In the genomic region with DNA sequence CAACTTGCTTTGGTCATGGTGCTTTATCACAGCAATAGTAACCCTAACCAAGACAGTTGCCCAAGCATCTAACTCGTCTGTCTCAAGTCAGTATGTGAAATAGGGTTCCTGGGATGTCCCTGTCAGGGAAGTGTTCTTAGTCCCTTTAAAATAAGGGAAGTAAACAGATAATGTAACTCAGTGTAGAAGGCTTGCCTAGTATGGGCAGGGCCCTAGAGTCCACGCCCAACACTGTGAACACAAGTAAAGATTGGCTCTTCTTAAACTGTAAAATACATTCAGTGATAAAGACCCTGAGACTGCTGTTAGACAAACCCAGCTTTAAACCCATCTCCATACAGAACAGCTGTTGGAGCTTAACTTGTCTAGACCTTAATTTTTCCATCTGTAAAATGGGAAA, we compare ENCODE assay signal across 29 mouse cellular contexts. TPM values are rescaled to one million over a fixed set of nuclear protein-coding genes. Genes with fewer than 3 reads are reported as not detected.
DNase-seq lines count a peak whose midpoint lies in the region; ATAC-seq and TF ChIP-seq lines count a peak whose summit lies in the region.
"Had no signal": no experiment of that assay in that cellular context is flagged by ENCODE, and none has a peak within 500 bp of the region (broad histone marks: within the 10 kb centered on the region; RNA-seq: fewer than 3 reads in every experiment).

No protein-coding gene starts in this region.

- H3K9me3 ChIP-seq in kidney, postnatal 0 days (replicated peaks; ENCODE audit: low read length) = no peaks in the 10 kb centered on the region
- H3K9me3 ChIP-seq in limb, embryonic 10.5 days (replicated peaks) = no peaks in the 10 kb centered on the region
- H3K9me3 ChIP-seq: hindbrain, embryonic 13.5 days; liver, embryonic 12.5 days; midbrain, embryonic 13.5 days; neural tube, embryonic 15.5 days had no signal

- no peak for DNase-seq in kidney, postnatal 0 days (ENCODE audit: low spot score)
- no peak for DNase-seq in kidney, adult 2 months
- peak; percentile 80 for DNase-seq in MEL-GATA-1-ER (ENCODE audit: extremely low read depth, low read depth)
- no peak for DNase-seq in limb, embryonic 10.5 days (ENCODE audit: low spot score)
- DNase-seq in heart, adult 8-10 months (ENCODE audit: low spot score) = no peak
- no peak for DNase-seq in frontal cortex, postnatal 25 days (ENCODE audit: low spot score in 2 of 2)
- DNase-seq in natural killer cell, adult 2 months (ENCODE audit: low spot score in 2 of 2) = no peak
- DNase-seq: adrenal gland, postnatal 25 days; B cell, adult 2 months; cerebellum, adult 18-20 months; cerebellum, postnatal 10 days; heart, postnatal 4 days; kidney, adult 9 months; kidney, postnatal 4 days; layer of hippocampus, postnatal 36 days; liver, postnatal 0 days; lung, postnatal 36 days; right cerebral cortex, adult 18-20 months; spleen, adult 18-20 months; thymus, postnatal 14 days had no signal

- H3K27ac ChIP-seq in kidney, postnatal 0 days = peak overlapping the region; percentile 8; the same call in 1 of the 2 replicates
- H3K27ac ChIP-seq in kidney, adult 2 months (ENCODE audit: insufficient read depth, low read depth, low read length) = no peak overlapping the region
- H3K27ac ChIP-seq in limb, embryonic 10.5 days = peak overlapping the region; percentile 34
- H3K27ac ChIP-seq: hindbrain, embryonic 13.5 days; liver, embryonic 12.5 days; midbrain, embryonic 13.5 days; neural tube, embryonic 15.5 days had no signal

- no peaks in the 10 kb centered on the region for H3K4me1 ChIP-seq in kidney, postnatal 0 days (replicated peaks; ENCODE audit: insufficient read depth, low read length)
- H3K4me1 ChIP-seq in kidney, adult 2 months (ENCODE audit: control insufficient read depth, insufficient read depth, low read length) = no peaks in the 10 kb centered on the region; the same call in 1 of the 2 replicates
- H3K4me1 ChIP-seq in limb, embryonic 10.5 days = peaks cover 36% of the 10 kb centered on the region
- H3K4me1 ChIP-seq: midbrain, embryonic 13.5 days had no signal

- no peaks in the 10 kb centered on the region for H3K27me3 ChIP-seq in kidney, postnatal 0 days (ENCODE audit: insufficient read depth, low read length)
- no peaks in the 10 kb centered on the region for H3K27me3 ChIP-seq in kidney, adult 2 months (replicated peaks; ENCODE audit: control insufficient read depth, insufficient read depth, low read length)
- H3K27me3 ChIP-seq in limb, embryonic 10.5 days (ENCODE audit: low read depth, poor library complexity, severe bottlenecking) = no peaks in the 10 kb centered on the region
- H3K27me3 ChIP-seq: heart, embryonic 12.5 days; hindbrain, embryonic 13.5 days; liver, embryonic 12.5 days; midbrain, embryonic 13.5 days; neural tube, embryonic 15.5 days had no signal

- no peak for TF ChIP-seq POLR2A in kidney, adult 2 months (IDR thresholded peaks at IDR 0.05; ENCODE audit: low read depth, low read length)

- WGBS in kidney, postnatal 0 days = 79% methylated on average over 2 of the region's 2 CpGs
- 76% methylated on average over 2 of the region's 2 CpGs for WGBS in kidney, adult 2 months
- WGBS in limb, embryonic 10.5 days = 84% methylated on average over 2 of the region's 2 CpGs

- no peak overlapping the region for H3K9ac ChIP-seq in kidney, postnatal 0 days (ENCODE audit: low read depth, low read length)
- H3K9ac ChIP-seq: heart, embryonic 12.5 days; hindbrain, embryonic 13.5 days; liver, embryonic 12.5 days; liver, postnatal 0 days; midbrain, embryonic 13.5 days; neural tube, embryonic 15.5 days had no signal

- H3K4me2 ChIP-seq in kidney, postnatal 0 days (ENCODE audit: low read length) = no peak overlapping the region
- H3K4me2 ChIP-seq: heart, embryonic 12.5 days; hindbrain, embryonic 13.5 days; liver, embryonic 12.5 days; midbrain, embryonic 13.5 days; neural tube, embryonic 15.5 days had no signal

- no peaks in the 10 kb centered on the region for H3K36me3 ChIP-seq in kidney, postnatal 0 days (ENCODE audit: insufficient read depth, low read length)
- H3K36me3 ChIP-seq in kidney, adult 2 months (ENCODE audit: control insufficient read depth, insufficient read depth, low read length) = no peaks in the 10 kb centered on the region
- H3K36me3 ChIP-seq in limb, embryonic 10.5 days = no peaks in the 10 kb centered on the region
- H3K36me3 ChIP-seq: heart, embryonic 12.5 days; hindbrain, embryonic 13.5 days; liver, embryonic 12.5 days; midbrain, embryonic 13.5 days; neural tube, embryonic 15.5 days had no signal

- no peak overlapping the region for H3K4me3 ChIP-seq in kidney, postnatal 0 days (replicated peaks; ENCODE audit: low read depth, low read length)
- no peak overlapping the region for H3K4me3 ChIP-seq in kidney, adult 2 months (ENCODE audit: insufficient read depth, low read depth, low read length)
- H3K4me3 ChIP-seq in limb, embryonic 10.5 days = no peak overlapping the region
- H3K4me3 ChIP-seq: erythroblast, embryonic 14.5 days; heart, embryonic 12.5 days; hindbrain, embryonic 13.5 days; liver, embryonic 12.5 days; megakaryocyte, embryonic 14.5 days; midbrain, embryonic 13.5 days; neural tube, embryonic 15.5 days had no signal

- ATAC-seq in kidney, postnatal 0 days (replicated peaks; ENCODE audit: low FRiP score, low read depth) = no peak
- ATAC-seq: forebrain, embryonic 16.5 days; liver, embryonic 12.5 days; liver, postnatal 0 days; Patski had no signal

- TF ChIP-seq CTCF in kidney, postnatal 0 days (IDR thresholded peaks at IDR 0.05; ENCODE audit: low read depth) = no peak
- TF ChIP-seq CTCF in kidney, adult 2 months (conservative IDR thresholded peaks at IDR 0.05; ENCODE audit: insufficient read depth, insufficient read length, low read depth, low read length) = no peak

RNA-seq across cellular contexts. Expression of a gene that starts 57.8 kb away (rescaled TPM):
- 17.1 and 19.1 TPM in 2 replicates for polyA plus RNA-seq in kidney, postnatal 0 days (2015; fragmentation: Nextera tagmentation; extraction: Ambion mirVana)
- 16.5 and 17.3 TPM in 2 replicates for polyA plus RNA-seq in kidney, adult 2 months (2012; rRNA removed)
- polyA plus RNA-seq in limb, embryonic 10.5 days (2016; fragmentation: Nextera tagmentation; extraction: Ambion mirVana) = 5.7 and 16.0 TPM in 2 replicates
- total RNA-seq in heart, adult 8-10 months (2022) = 10 to 100 TPM; 65.7 to 97.5 (median 80.6) TPM
